Mouse (Mus musculus) cerebellum, adult 2 months (tissue): ENCODE data around the gene Mast1. TPM values are rescaled to one million over a fixed set of nuclear protein-coding genes. Genes with fewer than 3 reads are reported as not detected.
A peak's percentile ranks its signal among the peaks of the same experiment; 100 is the strongest.

Experiments used
- DNase-seq, 2 experiments: peaks; one replicate each; pipeline ENCODE4 v3.0.0; 2021
- H3K27ac ChIP-seq: fragments of 200-500 bp; 2 replicates; pipeline ENCODE4 v1.5.1; 2012; ENCODE audit warnings: low read length, control low read depth, inconsistent platforms; ENCODE audit not compliant: insufficient read depth
- H3K27me3 ChIP-seq: fragments of 200-500 bp; 2 replicates; pipeline ENCODE4 v1.6.1; 2012; ENCODE audit warnings: inconsistent platforms, mild to moderate bottlenecking, low read length, moderate library complexity; ENCODE audit not compliant: control insufficient read depth, insufficient read depth
- H3K4me1 ChIP-seq: fragments of 200-500 bp; 2 replicates; pipeline ENCODE4 v1.6.1; 2011; ENCODE audit warnings: low read length; ENCODE audit not compliant: control insufficient read depth, insufficient read depth
- H3K4me3 ChIP-seq: fragments of 200-500 bp; replicated peaks from 2 replicates; pipeline ENCODE3; 2011; ENCODE audit warnings: mild to moderate bottlenecking, low read depth, low read length, control low read depth; ENCODE audit not compliant: insufficient read depth
- CTCF ChIP-seq: fragments of 200-500 bp; IDR thresholded peaks from 2 replicates; pipeline ENCODE4 v1.5.1; 2011; ENCODE audit warnings: low read depth, mild to moderate bottlenecking, control low read depth, low read length, moderate library complexity, borderline replicate concordance; ENCODE audit not compliant: insufficient read depth
- POLR2A ChIP-seq: fragments of 200-500 bp; IDR thresholded peaks from 2 replicates; pipeline ENCODE4 v1.6.1; 2011; ENCODE audit warnings: low read length, control low read depth, borderline replicate concordance; ENCODE audit not compliant: insufficient read depth
- WGBS: fragments of 180-500 bp; shearing (Covaris S2); methylation state at CpG from one replicate; pipeline ENCODE4 v1.1.7; 2018; 5-methylcytosine and 5-hydroxymethylcytosine counted together
- polyA plus RNA-seq: library from polyadenylated mRNA; depleted of rRNA; stranded (reverse); fragments of >200 nt; gene quantifications from 2 replicates; pipeline ENCODE4 v1.2.3, GENCODE M21; 2012

The Mast1 gene
- polyA plus RNA-seq, 1 experiment = 115 TPM

DNA sequence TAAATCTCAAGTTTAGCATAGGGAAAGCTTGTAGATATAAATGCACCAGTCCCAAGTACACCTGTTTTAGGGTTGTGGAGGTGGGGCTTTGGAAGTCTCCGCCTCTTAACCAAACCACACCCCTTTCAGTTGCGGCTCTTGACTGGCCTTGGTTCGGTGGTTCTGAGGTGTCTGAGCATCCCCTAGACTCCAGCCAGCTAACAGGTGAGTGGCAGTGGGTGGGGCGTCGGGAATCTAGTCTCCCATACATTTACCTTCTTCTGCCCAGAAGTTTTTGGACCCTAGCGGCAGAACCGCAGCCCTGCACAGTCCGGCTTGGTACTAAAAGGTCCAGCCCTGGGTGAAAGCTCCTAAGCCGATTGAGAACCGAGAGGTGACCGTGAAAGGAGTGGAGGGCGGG lies 12.6 kb upstream of the Mast1 start:
- DNase-seq = no peak
- H3K4me3 ChIP-seq = no peak overlapping the region
- 25% methylated on average over 12 of the region's 12 CpGs for WGBS
- H3K27me3 ChIP-seq = no peaks in the 10 kb centered on the region
- no peak overlapping the region for H3K27ac ChIP-seq
- TF ChIP-seq CTCF (no peak), POLR2A (no peak)
- H3K4me1 ChIP-seq = peaks cover 6% of the 10 kb centered on the region; the same call in 1 of the 2 replicates

DNA sequence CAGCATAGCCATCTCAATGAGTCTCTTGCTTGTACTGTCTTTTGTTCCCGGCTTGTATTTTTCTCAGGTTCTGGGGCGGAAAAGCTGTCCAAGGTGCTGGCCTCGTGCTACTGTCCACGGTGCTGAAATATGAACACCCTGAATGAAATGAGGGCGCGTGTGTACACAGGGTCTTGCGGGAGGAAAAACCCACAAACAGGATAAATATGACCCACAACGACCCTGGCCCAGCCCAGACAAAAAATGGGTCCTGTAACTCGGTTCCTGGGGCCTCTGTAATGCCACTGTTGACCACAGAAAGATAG lies 10.0 kb upstream of the Mast1 start:
- Histone ChIP-seq H3K4me1 (peaks cover 6% of the 10 kb centered on the region; the same call in 1 of the 2 replicates), H3K4me3 (no peak overlapping the region), H3K27me3 (no peaks in the 10 kb centered on the region), H3K27ac (no peak overlapping the region)
- DNase-seq = no peak
- TF ChIP-seq POLR2A (no peak), CTCF (no peak)
- WGBS = 25% methylated on average over 9 of the region's 9 CpGs

DNA sequence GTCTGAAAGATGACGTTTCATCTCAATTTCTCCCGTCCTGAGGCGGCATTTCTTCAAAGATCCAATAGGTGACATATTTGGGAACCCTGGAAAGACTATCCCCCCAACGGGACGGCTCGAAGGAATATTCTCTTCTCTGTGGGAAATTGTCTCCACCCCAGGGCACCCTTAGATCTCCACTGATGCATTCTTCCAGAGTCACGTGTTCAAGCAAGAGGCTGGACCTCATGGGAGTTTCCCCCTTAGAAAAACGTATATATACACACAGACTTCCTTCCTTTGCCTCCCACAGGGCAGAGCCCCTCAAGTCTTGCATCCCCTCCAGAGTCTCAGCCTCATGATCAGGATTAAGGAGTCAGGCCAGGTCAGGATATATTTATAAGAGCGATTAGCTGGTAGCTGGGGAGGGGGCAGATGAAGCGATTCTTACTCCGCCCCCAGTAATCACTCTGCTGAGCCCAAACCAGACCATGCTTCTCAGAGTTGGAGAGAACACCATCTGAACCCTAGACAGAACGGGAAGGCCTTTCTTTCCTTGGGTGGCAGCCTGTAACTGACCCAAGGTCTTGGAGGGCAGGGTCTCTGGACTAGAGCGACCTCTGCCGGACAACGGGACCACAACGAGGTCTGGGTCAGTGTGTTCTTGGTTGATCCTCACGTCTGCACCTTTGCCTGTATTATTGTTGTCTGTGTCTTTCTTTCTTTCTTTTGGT lies 9.5 kb upstream of the Mast1 start, which contains the start of gene Rtbdn:
Gene Rtbdn, plus strand, starts transcription at position 464 of the 713 bp plus-strand sequence.
- Histone ChIP-seq H3K4me3 (peak within 1 kb of the TSS; percentile 74), H3K4me1 (peaks cover 6% of the 10 kb centered on the region; the same call in 1 of the 2 replicates), H3K27ac (no peak within 1 kb of the TSS; the same call in 1 of the 2 replicates), H3K27me3 (no peaks in the 10 kb centered on the region)
- peak; percentile 70 to 76 for DNase-seq
- WGBS = 5% methylated on average over 17 of the region's 17 CpGs
- peak; percentile 86 for TF ChIP-seq CTCF
- no peak for TF ChIP-seq POLR2A

DNA sequence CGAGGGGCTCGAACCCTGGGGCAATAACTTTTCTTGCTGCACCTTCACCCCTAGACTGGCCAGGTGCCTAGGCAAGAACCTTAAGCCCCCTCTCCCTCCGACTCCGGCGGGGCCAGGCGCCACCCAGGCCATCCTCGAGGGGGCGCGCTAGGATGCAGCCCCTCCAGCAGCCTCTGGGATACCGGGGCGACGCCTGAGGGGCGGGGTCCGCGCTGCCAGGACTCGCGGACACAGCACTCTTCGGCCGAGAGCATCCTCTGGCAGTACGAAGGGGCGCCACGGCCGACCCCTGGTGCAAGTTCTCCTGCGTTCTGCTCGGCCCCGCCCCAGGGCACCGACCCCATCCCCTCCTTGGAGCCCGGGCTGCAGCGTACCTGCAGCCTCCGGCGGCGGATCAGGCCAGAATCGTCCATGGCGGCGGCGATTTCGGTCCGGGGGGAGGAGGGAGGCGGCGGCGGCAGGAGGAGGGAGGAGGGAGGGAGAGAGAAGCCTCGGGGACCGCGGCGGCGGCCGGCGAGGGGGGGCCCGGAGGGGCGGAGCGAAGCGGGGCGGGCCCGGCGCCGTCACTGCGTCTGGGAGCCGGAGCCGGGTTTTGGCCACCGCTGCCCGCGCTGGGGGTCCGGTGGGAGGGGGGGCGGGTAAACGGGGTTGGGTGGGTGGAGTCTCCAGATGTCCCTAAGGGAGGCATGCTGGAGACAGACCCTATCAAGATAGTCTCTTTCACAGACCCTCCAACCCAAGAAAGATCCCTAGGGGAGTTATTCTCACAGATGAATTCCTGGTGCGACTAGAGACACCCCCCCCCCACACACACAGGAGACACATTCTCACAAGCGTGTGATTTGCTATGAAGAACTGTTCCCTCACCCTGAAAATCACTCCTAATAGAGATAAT lies 8.7 kb upstream of the Mast1 start:
- peak; percentile 71 to 74 for DNase-seq
- 1% methylated on average over 60 of the region's 67 CpGs for WGBS

DNA sequence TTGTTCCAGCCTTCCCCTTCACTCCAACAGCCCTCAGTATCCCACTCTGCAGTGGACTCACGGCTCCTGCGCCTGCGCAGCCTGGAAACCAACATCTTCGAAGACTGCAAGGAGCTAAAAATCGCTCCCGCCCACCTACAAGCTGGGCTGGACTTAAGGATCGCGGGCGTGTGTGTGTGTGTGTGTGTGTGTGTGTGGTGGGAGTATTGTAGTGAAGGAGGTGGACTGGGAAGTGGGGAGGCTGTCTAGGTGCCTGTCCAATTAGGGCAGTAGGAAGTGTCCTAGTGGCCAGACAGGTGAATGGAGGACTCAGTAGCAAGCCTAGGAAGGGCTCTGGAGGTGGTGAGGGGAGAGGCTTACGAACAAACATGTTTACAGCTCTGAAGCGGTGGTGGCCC lies 8.1 kb upstream of the Mast1 start:
- H3K4me1 ChIP-seq = peaks cover 6% of the 10 kb centered on the region; the same call in 1 of the 2 replicates
- TF ChIP-seq POLR2A = no peak
- TF ChIP-seq CTCF = peak; percentile 7; the same call in 1 of the 2 replicates
- 2% methylated on average over 11 of the region's 11 CpGs for WGBS
- no peak overlapping the region for H3K27ac ChIP-seq
- peak; percentile 62 to 66 for DNase-seq
- peak overlapping the region; percentile 74 for H3K4me3 ChIP-seq
- H3K27me3 ChIP-seq = no peaks in the 10 kb centered on the region

More for the DNA sequence above, 8.7 kb upstream of the Mast1 start:
- H3K4me1 ChIP-seq = peaks cover 6% of the 10 kb centered on the region; the same call in 1 of the 2 replicates
- H3K27me3 ChIP-seq = no peaks in the 10 kb centered on the region
- H3K27ac ChIP-seq = no peak overlapping the region
- peak; percentile 32; the same call in 1 of the 2 replicates for TF ChIP-seq CTCF
- TF ChIP-seq POLR2A = no peak
- peak overlapping the region; percentile 74 for H3K4me3 ChIP-seq

DNA sequence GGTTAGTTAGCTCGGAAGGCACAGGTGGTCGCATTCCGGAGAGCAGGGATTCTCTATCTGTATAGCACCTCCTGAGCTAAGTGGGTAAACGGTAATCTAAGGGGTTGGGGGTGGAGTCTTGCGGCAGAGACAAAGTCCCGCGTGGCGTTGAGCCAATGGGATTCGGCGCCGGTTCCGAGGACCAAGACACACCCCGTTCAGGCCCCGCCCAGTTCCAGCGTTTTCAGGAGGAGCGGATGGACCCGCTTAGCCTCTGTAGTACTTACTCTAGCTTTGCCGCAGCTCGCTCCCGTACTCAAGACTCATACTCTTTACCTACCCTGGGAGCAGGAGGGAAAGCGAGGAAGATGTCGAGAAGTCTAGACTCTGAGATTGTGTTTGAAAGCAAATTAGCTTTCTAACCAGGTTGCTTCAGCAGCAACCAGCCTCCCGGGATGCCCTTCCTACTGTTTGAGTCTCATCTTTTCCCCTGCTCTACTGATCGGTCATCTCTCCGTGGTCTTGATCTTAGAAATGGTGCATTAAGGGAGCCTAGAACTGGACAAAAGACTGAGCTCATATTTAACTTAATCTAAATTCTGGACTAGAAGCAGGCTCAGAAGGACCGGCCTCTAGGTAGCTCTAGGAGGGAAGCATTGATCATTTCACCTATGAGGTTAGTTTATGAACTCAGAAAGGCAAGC lies 7.5 kb upstream of the Mast1 start:
- Histone ChIP-seq H3K27me3 (no peaks in the 10 kb centered on the region), H3K27ac (no peak overlapping the region), H3K4me1 (peaks cover 6% of the 10 kb centered on the region; the same call in 1 of the 2 replicates), H3K4me3 (peak overlapping the region; percentile 74)
- DNase-seq = peak; percentile 81 to 83
- WGBS = 2% methylated on average over 26 of the region's 26 CpGs
- peak; percentile 27; the same call in 1 of the 2 replicates for TF ChIP-seq POLR2A
- no peak for TF ChIP-seq CTCF

DNA sequence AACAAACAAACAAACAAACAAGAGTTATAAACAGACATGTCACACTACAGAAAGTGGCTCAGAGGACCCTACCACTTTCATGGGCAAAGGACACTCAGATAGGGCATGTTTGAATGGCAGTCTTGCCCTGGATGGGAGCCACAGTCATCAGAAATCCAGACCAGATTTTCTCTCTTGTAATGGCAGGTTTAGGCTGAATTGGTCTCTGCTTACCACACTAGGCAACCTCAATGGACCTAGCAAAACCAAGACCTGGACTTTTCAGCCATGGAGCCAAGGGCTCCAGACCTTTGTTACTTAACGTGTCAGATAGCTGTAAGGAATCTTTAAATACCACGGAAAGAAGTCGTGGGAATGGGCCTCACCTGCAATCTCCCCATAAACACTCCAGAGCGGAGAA lies 6.5 kb upstream of the Mast1 start:
- DNase-seq = no peak
- TF ChIP-seq POLR2A (no peak), CTCF (no peak)
- Histone ChIP-seq H3K4me1 (peaks cover 6% of the 10 kb centered on the region; the same call in 1 of the 2 replicates), H3K4me3 (no peak overlapping the region), H3K27me3 (no peaks in the 10 kb centered on the region), H3K27ac (no peak overlapping the region)
- WGBS = 41% methylated on average over 4 of the region's 4 CpGs
